Mouse (Mus musculus) olfactory bulb, adult 2 months (tissue): ENCODE data around the gene Yrdc. TPM values are rescaled to one million over a fixed set of nuclear protein-coding genes. Genes with fewer than 3 reads are reported as not detected.

Experiments
- H3K27ac ChIP-seq: fragments of 200-500 bp; 2 replicates; pipeline ENCODE4 v1.5.1; 2012; ENCODE audit warnings: low read depth, low read length; ENCODE audit not compliant: insufficient read depth
- H3K4me1 ChIP-seq: fragments of 200-500 bp; 2 replicates; pipeline ENCODE4 v1.6.1; 2012; ENCODE audit warnings: low read length; ENCODE audit not compliant: control insufficient read depth, insufficient read depth
- H3K4me3 ChIP-seq: fragments of 200-500 bp; 2 replicates; pipeline ENCODE4 v1.5.1; 2012; ENCODE audit warnings: mild to moderate bottlenecking, low read depth, low read length, moderate library complexity; ENCODE audit not compliant: insufficient read depth
- CTCF ChIP-seq: fragments of 200-500 bp; IDR thresholded peaks from 2 replicates; pipeline ENCODE4 v1.5.1; 2012; ENCODE audit warnings: low read depth, mild to moderate bottlenecking, low read length, moderate library complexity; ENCODE audit not compliant: insufficient read depth
- POLR2A ChIP-seq: fragments of 200-500 bp; IDR thresholded peaks from 2 replicates; pipeline ENCODE4 v1.6.1; 2012; ENCODE audit warnings: mild to moderate bottlenecking, low read depth, low read length, moderate library complexity; ENCODE audit not compliant: insufficient read depth
- WGBS: fragments of 180-500 bp; shearing (Covaris S2); methylation state at CpG from one replicate; pipeline ENCODE4 v1.1.7; 2018; 5-methylcytosine and 5-hydroxymethylcytosine counted together
- polyA plus RNA-seq: library from polyadenylated mRNA; stranded (reverse); fragments of >200 nt; gene quantifications from 2 replicates; pipeline ENCODE4 v1.2.4, GENCODE M21; 2012; ENCODE audit warnings: low replicate concordance; ENCODE audit not compliant: missing spikeins, insufficient read depth, insufficient read length

The Yrdc gene
- polyA plus RNA-seq: not detected in 2 replicates

DNA sequence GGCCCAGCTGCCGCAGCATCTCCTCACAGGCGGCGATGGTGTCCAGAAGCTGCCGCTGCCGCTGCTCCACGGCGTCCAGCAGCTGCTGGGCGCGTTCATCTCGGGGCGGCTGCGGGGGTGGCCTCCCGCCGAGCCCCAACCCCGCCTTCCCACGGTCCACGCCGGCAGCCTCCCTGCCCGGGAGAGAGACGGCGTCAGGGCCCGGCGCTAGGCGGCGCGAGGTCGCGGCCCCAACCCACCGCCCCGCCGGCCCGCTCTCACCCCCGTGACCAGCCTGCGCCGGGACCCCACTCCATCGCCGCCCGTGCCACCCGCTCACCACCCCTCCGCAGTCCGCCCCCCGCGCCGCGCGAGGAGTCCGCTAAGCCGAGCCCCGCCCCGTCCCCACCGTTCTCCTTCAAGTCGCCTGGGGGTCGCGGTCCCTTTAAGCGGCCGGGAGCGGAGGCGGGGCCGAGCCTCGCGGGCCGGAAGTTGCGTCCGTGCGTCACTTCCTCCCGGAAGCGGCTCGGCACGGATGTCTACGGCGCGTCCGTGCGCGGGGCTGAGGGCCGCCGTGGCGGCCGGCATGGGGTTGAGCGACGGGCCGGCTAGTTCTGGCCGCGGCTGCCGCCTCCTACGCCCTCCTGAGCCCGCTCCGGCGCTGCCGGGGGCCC is at the start of gene Yrdc:
Gene Yrdc (plus strand): TSS at position 419 of the 653 bp plus-strand sequence.
- peak; percentile 68 for TF ChIP-seq POLR2A
- TF ChIP-seq CTCF: no peak
- peak within 1 kb of the TSS; percentile 76 for H3K27ac ChIP-seq
- under 1% methylated on average over 89 of the region's 90 CpGs for WGBS
- peak within 1 kb of the TSS; percentile 66 for H3K4me3 ChIP-seq
- peaks cover 19% of the 10 kb centered on the region for H3K4me1 ChIP-seq

DNA sequence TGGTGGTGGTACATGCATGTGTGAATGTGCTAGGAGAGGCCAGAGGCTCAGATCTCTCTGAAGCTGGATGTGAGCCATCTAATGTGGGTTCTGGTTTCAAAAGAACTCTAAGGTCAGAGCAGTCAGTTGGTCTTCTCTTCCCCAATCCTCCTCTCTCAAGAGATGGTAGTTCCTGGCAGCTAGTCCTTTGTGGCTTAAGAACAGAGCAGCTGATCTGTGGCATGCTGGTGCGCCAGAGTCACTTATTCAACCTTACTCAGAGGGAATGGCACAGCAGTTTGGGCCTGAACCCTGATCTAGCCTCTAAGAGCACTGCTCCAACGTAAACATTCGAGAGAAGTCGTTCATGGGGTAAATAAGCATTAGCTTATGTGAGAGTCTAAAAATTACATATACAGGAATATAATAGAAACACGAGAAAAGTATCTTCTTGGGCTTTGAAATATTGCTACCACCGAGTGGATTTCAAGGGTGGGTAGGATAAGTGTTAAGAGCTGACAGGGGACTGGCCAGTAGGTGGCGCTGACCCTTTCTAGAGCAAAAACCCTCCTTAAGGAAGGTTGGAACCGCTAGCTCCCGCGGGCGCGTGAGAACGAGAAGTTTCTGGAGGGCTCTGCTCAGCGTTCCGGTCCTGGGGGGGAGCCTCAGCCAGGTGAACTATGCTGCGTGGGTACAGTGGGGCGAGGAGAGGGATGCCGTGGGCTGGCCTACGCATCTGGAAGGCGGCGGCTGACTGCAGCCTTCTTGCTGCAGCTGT is 48.7 kb upstream of the Yrdc start, which contains the start of gene Mtf1:
Gene Mtf1 (plus strand): TSS at position 553 of the 757 bp plus-strand sequence.
- peak within 1 kb of the TSS; percentile 97 for H3K27ac ChIP-seq
- TF ChIP-seq POLR2A (no peak), CTCF (peak; percentile 92)
- H3K4me1 ChIP-seq: peaks cover 11% of the 10 kb centered on the region
- H3K4me3 ChIP-seq: peak within 1 kb of the TSS; percentile 99
- 2% methylated on average over 21 of the region's 21 CpGs for WGBS

DNA sequence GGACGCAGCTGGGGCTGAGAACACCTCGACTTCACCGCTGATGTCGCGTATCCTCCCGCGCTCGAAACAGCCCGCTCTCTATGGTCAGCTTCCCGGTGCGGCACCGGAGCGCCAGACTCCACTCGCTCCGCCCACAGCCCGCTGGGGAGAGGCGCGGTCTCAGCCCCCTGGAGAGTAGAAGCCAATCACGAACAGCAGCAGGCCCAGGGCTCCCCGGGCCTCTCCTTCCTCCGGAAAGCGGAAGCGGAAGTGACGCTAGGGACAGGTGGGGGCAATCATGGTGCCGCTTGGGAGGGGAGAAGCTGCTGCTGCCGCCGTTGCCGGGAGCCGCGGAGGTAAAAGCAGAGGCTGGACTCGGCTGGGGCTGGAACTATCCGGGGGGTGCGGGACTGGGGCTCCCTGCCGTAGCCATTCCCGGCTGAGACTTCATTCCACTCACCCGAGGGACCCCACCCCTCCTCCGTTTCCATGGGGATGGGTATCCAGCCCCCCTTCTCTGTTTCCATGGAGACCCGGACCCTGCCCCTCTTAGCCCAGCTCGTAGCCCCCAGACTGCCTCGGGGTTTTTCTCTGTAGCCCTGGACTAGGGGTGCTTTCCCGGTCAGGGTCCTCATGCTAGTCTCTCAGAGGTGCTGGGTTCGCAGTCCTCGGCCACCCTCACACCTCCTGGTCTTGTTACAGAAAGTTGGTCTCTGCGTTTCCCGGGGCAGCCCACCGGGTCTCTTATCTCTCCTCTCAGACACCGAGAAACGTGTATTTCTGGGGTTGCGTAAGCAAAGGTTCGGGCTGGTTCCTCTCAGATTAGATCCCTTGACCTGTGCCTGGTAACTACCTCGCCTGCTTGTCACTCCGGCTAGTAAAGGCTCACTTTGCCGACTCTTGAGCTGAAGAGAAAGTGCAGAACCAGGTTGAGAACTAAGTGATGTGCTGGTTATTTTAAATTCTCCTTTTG is 47.9 kb upstream of the Yrdc start:
- WGBS: 1% methylated on average over 53 of the region's 53 CpGs
- Histone ChIP-seq H3K4me3 (peak overlapping the region; percentile 99), H3K4me1 (peaks cover 14% of the 10 kb centered on the region), H3K27ac (peak overlapping the region; percentile 97)
- peak; percentile 73 for TF ChIP-seq POLR2A
- TF ChIP-seq CTCF: no peak; the same call in 1 of the 2 replicates

DNA sequence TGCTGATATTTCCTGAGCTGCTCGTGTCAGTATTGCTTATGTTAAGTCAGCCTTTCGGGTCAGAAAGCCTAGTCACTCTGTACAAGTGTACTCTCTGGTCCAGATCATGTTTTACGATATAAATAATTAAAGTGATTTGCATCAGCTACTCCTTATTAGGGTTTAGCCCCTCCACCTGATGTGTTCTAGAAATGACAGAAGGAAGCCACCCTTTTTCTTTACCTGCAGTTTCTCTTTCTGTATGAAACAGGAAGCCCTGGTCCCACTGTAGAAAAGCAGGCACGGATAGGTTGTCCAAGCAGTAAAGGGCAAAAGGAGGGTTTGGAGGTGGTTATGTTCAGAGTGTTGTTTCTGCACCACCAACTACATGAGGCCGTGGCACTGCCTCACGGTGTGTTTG is 47.1 kb upstream of the Yrdc start:
- TF ChIP-seq POLR2A: no peak
- no peak for TF ChIP-seq CTCF
- 72% methylated on average over 6 of the region's 6 CpGs for WGBS
- Histone ChIP-seq H3K4me3 (no peak overlapping the region; the same call in 1 of the 2 replicates), H3K4me1 (peaks cover 8% of the 10 kb centered on the region), H3K27ac (no peak overlapping the region)

DNA sequence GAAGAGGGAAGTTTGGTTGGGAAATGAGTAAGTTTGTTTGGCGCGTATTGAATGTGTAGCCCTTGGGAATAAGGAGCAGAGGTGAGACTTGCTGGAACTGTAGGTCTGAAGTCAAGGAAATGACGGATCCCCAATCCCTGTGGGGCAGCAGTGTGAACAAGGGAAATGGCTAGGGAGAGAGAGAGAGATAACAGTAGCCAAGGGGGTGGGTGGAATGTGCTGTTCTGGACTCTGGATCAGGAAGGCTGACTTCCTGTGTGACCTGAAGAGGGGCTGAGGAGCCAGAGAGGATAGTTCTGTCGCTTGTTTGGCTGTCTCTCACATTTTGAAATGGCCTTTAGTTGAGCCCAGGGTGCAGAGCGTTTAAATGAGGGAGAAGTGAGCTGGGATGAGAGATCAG is 42.0 kb upstream of the Yrdc start:
- TF ChIP-seq POLR2A (no peak), CTCF (no peak)
- Histone ChIP-seq H3K27ac (no peak overlapping the region), H3K4me1 (peaks cover 15% of the 10 kb centered on the region), H3K4me3 (no peak overlapping the region)
- WGBS: 83% methylated on average over 5 of the region's 5 CpGs

DNA sequence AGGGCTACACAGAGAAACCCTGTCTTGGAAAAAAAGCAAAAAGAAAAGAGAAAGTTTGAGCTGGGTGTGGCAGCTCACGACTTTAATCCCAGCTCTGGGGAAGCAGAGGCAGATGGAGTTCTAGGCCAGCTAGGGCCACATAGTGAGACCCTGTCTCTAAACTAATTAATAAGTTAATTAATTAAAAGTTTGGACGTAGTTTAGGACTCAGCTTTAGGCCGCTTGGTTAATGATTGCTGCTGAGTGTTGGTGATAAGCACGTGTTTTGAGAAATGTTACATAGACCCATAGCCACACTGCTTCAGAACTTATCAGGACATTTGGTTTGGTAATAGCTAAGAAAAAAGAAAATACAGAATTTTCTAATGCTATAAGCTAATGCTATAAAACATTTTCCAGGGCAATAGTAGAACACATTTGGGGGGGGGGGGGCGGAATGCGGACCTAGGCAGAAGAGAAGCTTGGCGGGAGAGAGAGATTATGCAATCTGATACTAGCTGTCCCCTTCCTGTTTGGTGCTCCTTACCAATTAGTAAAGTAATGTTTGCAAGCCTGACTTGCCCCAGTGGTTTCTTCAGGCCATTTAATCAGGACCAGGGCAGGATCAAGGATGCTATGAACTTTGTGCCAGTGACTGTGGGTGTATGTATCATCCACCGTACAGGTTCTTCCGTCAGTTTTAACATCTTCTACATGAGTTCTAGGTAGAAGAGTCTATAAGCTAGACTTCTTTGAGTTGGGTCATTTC is 41.2 kb upstream of the Yrdc start:
- Histone ChIP-seq H3K27ac (no peak overlapping the region), H3K4me1 (peaks cover 13% of the 10 kb centered on the region)
- TF ChIP-seq CTCF (no peak), POLR2A (no peak)

DNA sequence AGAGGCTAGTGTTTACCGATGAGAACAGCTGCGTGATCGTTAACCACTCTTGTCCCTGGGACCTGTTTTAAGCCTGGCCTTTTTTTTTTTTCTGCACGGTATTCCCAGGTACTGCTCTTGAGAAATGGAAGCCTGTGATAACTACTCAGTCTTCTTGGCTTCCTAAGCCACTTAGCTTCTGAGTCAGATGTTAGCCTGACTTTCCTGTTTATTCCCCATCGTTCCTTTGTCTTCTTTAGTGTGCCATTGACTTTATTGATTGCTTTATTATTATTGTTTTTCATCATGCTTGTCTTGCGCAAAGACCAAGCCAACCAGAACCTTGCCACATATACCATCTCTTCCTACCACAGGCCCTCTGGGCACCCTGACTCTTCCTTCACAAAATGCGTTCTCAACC is 40.4 kb upstream of the Yrdc start:
- Histone ChIP-seq H3K4me3 (no peak overlapping the region), H3K4me1 (peaks cover 13% of the 10 kb centered on the region), H3K27ac (no peak overlapping the region)
- no peak for TF ChIP-seq POLR2A
- 79% methylated on average over 7 of the region's 7 CpGs for WGBS

More for the DNA sequence above, 41.2 kb upstream of the Yrdc start:
- 83% methylated on average over 9 of the region's 9 CpGs for WGBS
- H3K4me3 ChIP-seq: no peak overlapping the region

DNA sequence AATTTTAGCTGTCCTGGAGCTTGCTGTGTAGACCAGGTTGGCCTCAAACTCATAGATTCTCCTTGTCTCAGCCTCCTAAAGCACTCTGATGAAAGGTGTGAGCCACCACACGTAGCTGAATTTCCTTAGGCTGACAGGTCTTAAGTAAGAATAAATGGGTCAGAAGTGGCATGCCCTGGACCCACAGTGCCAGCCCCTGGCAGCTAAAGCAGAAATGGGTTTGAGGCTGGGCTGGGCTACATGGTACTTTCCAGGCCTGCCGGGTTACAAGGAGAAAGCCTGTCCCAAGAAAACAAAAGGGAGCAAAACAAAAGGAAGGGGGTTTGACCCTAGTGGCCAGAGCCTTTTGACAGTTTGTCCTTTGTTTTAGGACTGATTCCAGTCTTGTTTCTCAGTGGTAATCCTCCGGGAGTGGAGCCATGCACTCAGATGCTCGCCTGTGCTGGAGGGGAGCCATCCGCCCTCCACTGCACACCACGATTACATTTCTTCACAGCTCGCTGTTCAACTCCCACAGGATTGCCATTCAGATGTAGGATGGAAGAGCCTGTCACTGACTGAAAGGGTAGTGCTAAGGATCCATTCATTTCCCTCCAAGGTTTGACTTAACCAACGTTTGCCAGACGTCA is 39.0 kb upstream of the Yrdc start:
- no peak overlapping the region for H3K4me3 ChIP-seq
- peaks cover 15% of the 10 kb centered on the region for H3K4me1 ChIP-seq
- WGBS: 33% methylated on average over 9 of the region's 9 CpGs
- no peak for TF ChIP-seq POLR2A
- TF ChIP-seq CTCF: no peak
- H3K27ac ChIP-seq: no peak overlapping the region
